Mouse (Mus musculus) inflammation-experienced regulatory T-cells, adult 16 weeks (primary cell): ENCODE results near the gene Wiz. TPM values are rescaled to one million over a fixed set of nuclear protein-coding genes. Genes with fewer than 3 reads are reported as not detected.

Experiments
- polyA plus RNA-seq: library from polyadenylated mRNA; unstranded; fragments of 100-300 nt; shearing (Covaris generic); gene quantifications from one replicate; pipeline ENCODE4 v1.2.1, GENCODE M21; 2017

Gene Wiz
- polyA plus RNA-seq: 23.5 TPM

GRCm38 (mm10) chr17:32389101-32389659, at the start of gene Wiz:
Gene Wiz, minus strand, starts transcription at chr17:32389439.

GRCm38 (mm10) chr17:32424034-32424433, 34.8 kb upstream of the Wiz start, which contains the start of gene Pglyrp2:
Gene Pglyrp2, minus strand, starts transcription at chr17:32424167.

GRCm38 (mm10) chr17:32403417-32403816, 14.2 kb upstream of the Wiz start, which contains the start of gene Rasal3:
Gene Rasal3, minus strand, starts transcription at chr17:32403583.

GRCm38 (mm10) chr17:32350382-32350983, 38.8 kb downstream of the Wiz start, which contains the start of gene Akap8l:
Gene Akap8l, minus strand, starts transcription at chr17:32350607.

GRCm38 (mm10) chr17:32320597-32321389, 68.4 kb downstream of the Wiz start, which contains the start of gene Akap8:
Gene Akap8, minus strand, starts transcription at chr17:32321238.

Other genes with a start within 250 kb of the Wiz start
- not detected for gene Notch3, start 222.6 kb downstream of the Wiz start, polyA plus RNA-seq
- gene Ephx3, start 199.9 kb downstream of the Wiz start, polyA plus RNA-seq: not detected
- 55.5 TPM for gene Brd4, start 104.7 kb downstream of the Wiz start, polyA plus RNA-seq
- 258 TPM for gene Akap8, start 68.2 kb downstream of the Wiz start, polyA plus RNA-seq
- 327 TPM for gene Akap8l, start 38.8 kb downstream of the Wiz start, polyA plus RNA-seq
- 166 TPM for gene Rasal3, start 14.1 kb upstream of the Wiz start, polyA plus RNA-seq
- 98.3 TPM for gene Pglyrp2, start 34.7 kb upstream of the Wiz start, polyA plus RNA-seq
- 1.5 TPM for gene Cyp4f39, start 63.3 kb upstream of the Wiz start, polyA plus RNA-seq
- gene Cyp4f17, start 116.6 kb upstream of the Wiz start, polyA plus RNA-seq: 4.9 TPM
- 19.0 TPM for gene Cyp4f16, start 147.1 kb upstream of the Wiz start, polyA plus RNA-seq
- gene Cyp4f37, start 231.9 kb upstream of the Wiz start, polyA plus RNA-seq: not detected